Mouse (Mus musculus) CH12.LX (cell line): Measurements from ENCODE around the gene Cox5b. TPM values are rescaled to one million over a fixed set of nuclear protein-coding genes. Genes with fewer than 3 reads are reported as not detected.

Source experiments
- DNase-seq: peaks from one replicate; pipeline ENCODE4 v3.0.0-alpha.2; 2013; ENCODE audit errors: extremely low read depth
- H3K27ac ChIP-seq: 2 replicates; pipeline ENCODE4 v1.5.1; 2012; ENCODE audit warnings: low read depth, mild to moderate bottlenecking, control low read depth, moderate library complexity; ENCODE audit not compliant: insufficient read depth
- H3K27me3 ChIP-seq: replicated peaks from 2 replicates; pipeline ENCODE3; 2012; ENCODE audit warnings: inconsistent platforms
- H3K36me3 ChIP-seq, 2 experiments: replicated peaks in 1 of 2; 2 replicates each; pipeline versions ENCODE3 to v1.6.1; 2012; ENCODE audit warnings: inconsistent platforms in 1 of 2, low read length in 1 of 2, mild to moderate bottlenecking in 1 of 2, mixed read lengths in 1 of 2, moderate library complexity in 1 of 2; ENCODE audit not compliant: control insufficient read depth in 1 of 2, insufficient read depth in 1 of 2
- H3K4me1 ChIP-seq, 2 experiments: 2 replicates each; pipeline ENCODE4 v1.6.1; 2012; ENCODE audit warnings: inconsistent platforms in 1 of 2, moderate library complexity in 1 of 2; ENCODE audit not compliant: insufficient read depth in 2 of 2, control insufficient read depth in 1 of 2
- H3K4me2 ChIP-seq: 2 replicates; pipeline ENCODE4 v1.6.1; 2012; ENCODE audit warnings: low read depth, mild to moderate bottlenecking, control low read depth; ENCODE audit not compliant: poor library complexity, insufficient read depth, severe bottlenecking
- H3K4me3 ChIP-seq, 3 experiments: fragments of 150-350 bp in 1 of 3; sonication (generic) in 1 of 3; replicated peaks in 1 of 3; 2 replicates each; pipeline versions ENCODE3 to v1.5.1; 2011 to 2012; ENCODE audit warnings: low read depth in 2 of 3, low read length in 2 of 3, mild to moderate bottlenecking in 2 of 3, moderate library complexity in 2 of 3, control low read depth in 1 of 3, improper control_type of control experiment in 1 of 3, inconsistent platforms in 1 of 3, mixed read lengths in 1 of 3; ENCODE audit not compliant: poor library complexity in 1 of 3
- H3K79me2 ChIP-seq: replicated peaks from 2 replicates; pipeline ENCODE4 v1.6.1; 2012; ENCODE audit warnings: mild to moderate bottlenecking, moderate library complexity; ENCODE audit not compliant: control insufficient read depth, poor library complexity, insufficient read depth, severe bottlenecking; ENCODE audit errors: extremely low read depth
- H3K9ac ChIP-seq: 2 replicates; pipeline ENCODE4 v1.6.1; 2012; ENCODE audit warnings: low read depth, mild to moderate bottlenecking, control low read depth, moderate library complexity; ENCODE audit not compliant: insufficient read depth
- H3K9me3 ChIP-seq: replicated peaks from 2 replicates; pipeline ENCODE3; 2012; ENCODE audit warnings: low read length, inconsistent platforms, mixed read lengths
- BHLHE40 ChIP-seq: IDR thresholded peaks from 2 replicates; pipeline ENCODE4 v1.6.1; 2011; ENCODE audit warnings: mild to moderate bottlenecking, low read depth, low read length, improper control_type of control experiment
- CHD2 ChIP-seq: IDR thresholded peaks from 2 replicates; pipeline ENCODE4 v1.6.1; 2011; ENCODE audit warnings: low read length, improper control_type of control experiment
- CTCF ChIP-seq, 2 experiments: IDR thresholded peaks in 1 of 2; conservative IDR thresholded peaks in 1 of 2; 2 replicates each; pipeline ENCODE4 v1.5.1; 2011 to 2012; ENCODE audit warnings: low read depth in 2 of 2, low read length in 2 of 2, improper control_type of control experiment in 1 of 2, inconsistent platforms in 1 of 2, mild to moderate bottlenecking in 1 of 2, moderate library complexity in 1 of 2
- E2F4 ChIP-seq: IDR thresholded peaks from 2 replicates; pipeline ENCODE4 v1.6.1; 2011; ENCODE audit warnings: low read depth, low read length, improper control_type of control experiment; ENCODE audit not compliant: insufficient replicate concordance
- ETS1 ChIP-seq: conservative IDR thresholded peaks from 2 replicates; pipeline ENCODE4 v1.6.1; 2012; ENCODE audit warnings: low read depth, mild to moderate bottlenecking, inconsistent platforms, low read length, improper control_type of control experiment, moderate library complexity
- GABPA ChIP-seq: IDR thresholded peaks from 2 replicates; pipeline ENCODE4 v1.6.1; 2012; ENCODE audit warnings: low read depth, low read length, improper control_type of control experiment, inconsistent platforms; ENCODE audit not compliant: insufficient replicate concordance
- IRF4 ChIP-seq: IDR thresholded peaks from 2 replicates; pipeline ENCODE4 v1.6.1; 2014; ENCODE audit warnings: low read depth, mild to moderate bottlenecking, inconsistent platforms, low read length, improper control_type of control experiment
- KAT2A ChIP-seq: IDR thresholded peaks from 2 replicates; pipeline ENCODE4 v1.6.1; 2012; ENCODE audit warnings: low read length, improper control_type of control experiment, inconsistent platforms; ENCODE audit not compliant: insufficient replicate concordance
- MAFK ChIP-seq: IDR thresholded peaks from 2 replicates; pipeline ENCODE4 v1.6.1; 2011; ENCODE audit warnings: low read length, improper control_type of control experiment; ENCODE audit not compliant: insufficient replicate concordance
- MAX ChIP-seq: IDR thresholded peaks from 2 replicates; pipeline ENCODE4 v1.6.1; 2011; ENCODE audit warnings: low read length, improper control_type of control experiment
- MYC ChIP-seq: IDR thresholded peaks from 2 replicates; pipeline ENCODE4 v1.6.1; 2011; ENCODE audit warnings: low read depth, mild to moderate bottlenecking, improper control_type of control experiment, low read length
- NRF1 ChIP-seq: IDR thresholded peaks from 2 replicates; pipeline ENCODE4 v1.6.1; 2014; ENCODE audit warnings: low read depth, mild to moderate bottlenecking, inconsistent platforms, low read length, improper control_type of control experiment, moderate library complexity
- POLR2A ChIP-seq: IDR thresholded peaks from 2 replicates; pipeline ENCODE4 v1.6.1; 2011; ENCODE audit warnings: low read depth, mild to moderate bottlenecking, improper control_type of control experiment, low read length
- POLR2AphosphoS2 ChIP-seq: IDR thresholded peaks from 2 replicates; pipeline ENCODE4 v1.6.1; 2011; ENCODE audit warnings: low read depth, low read length, improper control_type of control experiment
- RAD21 ChIP-seq: IDR thresholded peaks from 2 replicates; pipeline ENCODE4 v1.6.1; 2011; ENCODE audit warnings: low read depth, mild to moderate bottlenecking, low read length, improper control_type of control experiment, moderate library complexity
- RCOR1 ChIP-seq: conservative IDR thresholded peaks from 2 replicates; pipeline ENCODE4 v1.6.1; 2012; ENCODE audit warnings: low read depth, mild to moderate bottlenecking, inconsistent platforms, low read length, improper control_type of control experiment
- TCF12 ChIP-seq: IDR thresholded peaks from 2 replicates; pipeline ENCODE4 v1.6.1; 2014; ENCODE audit warnings: low read depth, mild to moderate bottlenecking, inconsistent platforms, low read length, improper control_type of control experiment
- UBTF ChIP-seq: IDR thresholded peaks from 2 replicates; pipeline ENCODE4 v1.6.1; 2012; ENCODE audit warnings: low read depth, mild to moderate bottlenecking, inconsistent platforms, low read length, improper control_type of control experiment, moderate library complexity
- ZC3H11A ChIP-seq: IDR thresholded peaks from 2 replicates; pipeline ENCODE4 v1.6.1; 2012; ENCODE audit warnings: low read depth, mild to moderate bottlenecking, inconsistent platforms, low read length, improper control_type of control experiment
- ZMIZ1 ChIP-seq: IDR thresholded peaks from 2 replicates; pipeline ENCODE4 v1.6.1; 2012; ENCODE audit warnings: low read depth, mild to moderate bottlenecking, inconsistent platforms, low read length, improper control_type of control experiment
- dilution Hi-C: fragments of 300-500 bp; cut with MboI; formaldehyde crosslinking; loops from 2 replicates; pipeline ENCODE4 v1.14.3; 2020; ENCODE audit warnings: low sequenced_read_pairs; ENCODE audit not compliant: extremely low pct_unique_long_range_greater_than_20kb, extremely low pct_ligation_motif_present
- in situ Hi-C: fragments of 300-500 bp; cut with MboI; formaldehyde crosslinking; loops from 3 replicates; pipeline ENCODE4 v1.14.3; 2019; ENCODE audit warnings: low sequenced_read_pairs, low pct_ligation_motif_present, low pct_unique_long_range_greater_than_20kb, mixed read lengths
- polyA plus RNA-seq: library from polyadenylated mRNA; unstranded; fragments of >175 nt; gene quantifications from 2 replicates; pipeline ENCODE4 v1.2.1, GENCODE M21; 2012; ENCODE audit warnings: low read depth; ENCODE audit not compliant: insufficient read length
- total RNA-seq, 2 experiments: library from RNA; depleted of rRNA; stranded (reverse); fragments of 300-350 nt in 1 of 2; fragments of >200 nt in 1 of 2; gene quantifications; 2 replicates each; pipeline ENCODE4 v1.2.3; 2012 to 2014

Cox5b gene
- total and polyA plus RNA-seq, 3 experiments = 448 to 599 (median 504) TPM

- dilution Hi-C loops (no loop called here), in situ Hi-C loops (no loop called here)
- Histone ChIP-seq H3K9me3 (no peaks in the 10 kb centered on the region), H3K9ac (no peak overlapping the region), H3K36me3 (no peaks in the 10 kb centered on the region), H3K4me1 (peaks cover 0 to 5% of the 10 kb centered on the region in 2 experiments; a peak in 1 of 4 replicates), H3K27ac (no peak overlapping the region), H3K4me3 (no peak overlapping the region), H3K79me2 (no peaks in the 10 kb centered on the region), H3K27me3 (no peaks in the 10 kb centered on the region), H3K4me2 (no peak overlapping the region)
- TF ChIP-seq KAT2A = no peak
- TF ChIP-seq RCOR1 = no peak
- TF ChIP-seq UBTF = no peak
- TF ChIP-seq CTCF (conservative IDR thresholded peaks at IDR 0.05 in 1 of 2, IDR thresholded peaks at IDR 0.05 in 1 of 2; ENCODE audit: low read depth in 2 of 2, low read length in 2 of 2) = no peak
- no peak for TF ChIP-seq POLR2A
- no peak for TF ChIP-seq RAD21
- no peak for DNase-seq
These were observed 10.4 kb upstream of the Cox5b start for GRCm38 (mm10) chr1:36680893-36681292.

- no peaks in the 10 kb centered on the region for H3K79me2 ChIP-seq
- in situ Hi-C loops = no loop called here
- no peaks in the 10 kb centered on the region for H3K27me3 ChIP-seq
- TF ChIP-seq IRF4 = no peak
- TF ChIP-seq ZC3H11A = no peak
- no peak for TF ChIP-seq CHD2
- no peak for TF ChIP-seq POLR2AphosphoS2
- no peak for TF ChIP-seq NRF1
- no peak for TF ChIP-seq ZMIZ1
- TF ChIP-seq ETS1 = no peak
- no peak for TF ChIP-seq KAT2A
- no peak for TF ChIP-seq BHLHE40
- TF ChIP-seq RCOR1 = no peak
- TF ChIP-seq MAX = no peak
- TF ChIP-seq MYC = no peak
- no peak for TF ChIP-seq GABPA
- TF ChIP-seq TCF12 = no peak
- no peak for TF ChIP-seq E2F4
- no peak for TF ChIP-seq MAFK
- TF ChIP-seq POLR2A = no peak
- TF ChIP-seq, all 38 proteins: peak for 0
- H3K9me3 ChIP-seq = no peaks in the 10 kb centered on the region
- peaks cover 0 to 5% of the 10 kb centered on the region in 2 experiments; a peak in 1 of 4 replicates for H3K4me1 ChIP-seq
- no peak within 1 kb of the TSS for H3K4me2 ChIP-seq
- H3K27ac ChIP-seq = no peak within 1 kb of the TSS
- dilution Hi-C loops = no loop called here
- no peak for DNase-seq
- H3K9ac ChIP-seq = no peak within 1 kb of the TSS
- no peak within 1 kb of the TSS for H3K4me3 ChIP-seq
- H3K36me3 ChIP-seq = no peaks in the 10 kb centered on the region
These were observed 8.5 kb upstream of the Cox5b start, which contains the start of gene Fam178b for GRCm38 (mm10) chr1:36682620-36683355. TSS of gene Fam178b (minus strand) at chr1:36683183.
